Mouse (Mus musculus) brain, adult 2 months (tissue): ENCODE results near the gene Marcksl1.
"Not testable (repeated sequence)": the region's sequence is repeated elsewhere in the genome, so short reads cannot be mapped to it uniquely, and the experiment has no call there.

Source experiments
- DNase-seq: peaks from one replicate; pipeline ENCODE4 v3.0.0; 2011; ENCODE audit warnings: low read depth, low spot score

Marcksl1 gene

DNA sequence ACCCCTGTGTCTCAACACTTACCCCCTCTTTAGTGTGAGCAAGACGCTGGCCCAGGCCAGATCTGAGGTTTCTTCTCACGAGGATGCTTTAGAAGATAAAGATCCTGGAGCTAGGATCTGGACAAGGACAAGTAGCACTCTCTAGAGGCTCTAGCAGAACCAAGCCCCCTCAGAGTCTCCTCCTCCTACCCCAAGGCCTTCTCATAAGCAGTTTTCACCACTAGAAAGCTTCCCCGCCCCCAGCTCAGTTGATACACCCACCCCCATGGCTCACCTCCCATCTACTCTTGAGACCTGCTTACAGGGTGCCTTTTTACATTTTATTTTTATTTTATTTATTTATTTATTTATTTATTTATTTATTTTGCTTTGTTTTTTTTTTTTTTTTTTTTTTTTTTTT, 3.7 kb upstream of the Marcksl1 start:
- no peak for DNase-seq

- DNase-seq = no peak
Observed at GRCm38 (mm10) chr4:129510723-129511412, 2.5 kb upstream of the Marcksl1 start.

- peak; percentile 68 for DNase-seq
Observed at GRCm38 (mm10) chr4:129511413-129512096, 1.8 kb upstream of the Marcksl1 start.

DNA sequence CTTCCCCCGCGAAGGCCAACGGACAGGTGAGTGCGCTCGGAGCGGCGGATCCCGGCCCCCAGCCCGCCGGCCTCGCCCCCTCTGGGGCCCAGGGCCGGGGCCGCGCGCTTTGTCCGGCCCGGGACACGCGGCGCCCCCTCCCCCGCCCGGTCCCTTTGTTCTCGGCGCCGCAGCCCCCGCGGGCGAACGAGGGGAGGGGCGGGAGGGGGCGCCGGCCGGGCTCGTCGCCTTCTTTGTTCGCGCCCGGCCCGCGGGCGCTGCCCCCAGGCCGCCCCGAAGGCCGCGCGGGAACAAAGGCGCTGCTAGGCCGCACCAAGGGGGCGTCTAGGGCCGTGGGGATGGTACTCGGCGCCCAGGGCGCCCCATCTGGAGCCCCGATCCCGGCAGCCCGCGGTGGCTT, 510 bp downstream of the Marcksl1 start:
- no peak for DNase-seq

DNA sequence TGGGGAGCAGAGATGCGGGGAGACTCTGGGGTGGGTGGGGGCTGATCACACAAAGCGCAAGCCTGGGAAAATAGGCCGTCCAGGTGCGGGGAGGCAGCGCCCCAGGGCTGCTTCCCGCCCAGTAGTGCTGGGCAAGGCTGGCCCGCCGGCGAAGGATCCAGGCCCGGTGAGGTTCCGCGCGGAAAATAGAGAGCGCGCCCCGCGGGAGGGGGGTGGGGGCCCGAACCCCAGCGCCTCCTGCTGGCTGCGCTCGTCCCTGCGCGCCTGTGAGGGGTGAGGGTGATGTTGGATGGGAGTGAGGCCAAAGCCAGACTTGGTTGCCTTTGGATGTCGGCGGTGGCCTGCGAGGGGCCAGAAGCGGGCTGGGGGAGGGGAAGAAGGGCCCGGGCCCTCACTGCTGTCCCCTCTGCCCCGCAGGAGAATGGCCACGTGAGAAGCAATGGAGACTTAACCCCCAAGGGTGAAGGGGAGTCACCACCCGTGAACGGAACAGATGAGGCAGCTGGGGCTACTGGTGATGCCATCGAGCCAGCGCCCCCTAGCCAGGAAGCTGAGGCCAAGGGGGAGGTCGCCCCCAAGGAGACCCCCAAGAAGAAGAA, 1.0 kb downstream of the Marcksl1 start:
- DNase-seq = peak; percentile 39

DNA sequence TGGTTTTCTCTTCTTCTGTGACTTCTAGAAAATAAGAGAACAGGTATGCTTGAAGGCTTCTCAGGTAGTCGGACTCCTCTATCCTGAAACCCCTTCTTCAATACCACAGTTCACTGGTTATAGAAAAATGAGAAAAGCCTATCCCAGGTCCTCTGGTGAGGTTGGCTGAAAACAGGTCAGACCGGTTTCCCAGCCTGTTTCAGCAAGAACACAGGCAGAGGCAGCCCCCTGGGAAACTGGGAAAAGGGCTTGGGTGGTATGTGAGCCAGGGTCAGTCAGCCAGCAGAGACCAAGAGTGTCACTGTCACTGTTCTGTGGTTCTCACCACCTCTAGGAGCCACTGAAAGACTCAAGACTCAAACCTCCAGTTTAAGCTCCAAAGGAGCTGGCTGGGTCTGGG, 3.5 kb downstream of the Marcksl1 start:
- DNase-seq = no peak

- no peak for DNase-seq
Observed at GRCm38 (mm10) chr4:129518519-129518918, 5.1 kb downstream of the Marcksl1 start.

DNA sequence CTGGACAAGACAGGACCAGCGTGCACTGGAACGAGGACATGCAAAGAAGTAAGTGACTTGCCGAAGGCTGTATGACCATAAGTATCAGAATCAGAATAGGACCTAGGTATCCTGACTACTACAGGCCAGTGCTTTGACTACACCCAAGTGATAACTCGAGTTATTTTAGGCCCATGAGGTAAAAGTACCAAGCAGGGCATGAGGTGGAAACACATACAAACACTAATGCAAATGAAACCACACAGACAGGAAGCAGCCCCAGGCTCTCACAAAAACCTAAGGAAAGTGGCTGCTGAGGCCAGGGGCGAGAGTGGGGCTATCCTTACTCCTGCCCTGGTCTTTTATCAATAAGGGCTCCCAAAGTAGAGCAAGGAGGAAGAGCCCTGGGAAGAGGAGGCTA, 12.0 kb downstream of the Marcksl1 start:
- no peak for DNase-seq

DNA sequence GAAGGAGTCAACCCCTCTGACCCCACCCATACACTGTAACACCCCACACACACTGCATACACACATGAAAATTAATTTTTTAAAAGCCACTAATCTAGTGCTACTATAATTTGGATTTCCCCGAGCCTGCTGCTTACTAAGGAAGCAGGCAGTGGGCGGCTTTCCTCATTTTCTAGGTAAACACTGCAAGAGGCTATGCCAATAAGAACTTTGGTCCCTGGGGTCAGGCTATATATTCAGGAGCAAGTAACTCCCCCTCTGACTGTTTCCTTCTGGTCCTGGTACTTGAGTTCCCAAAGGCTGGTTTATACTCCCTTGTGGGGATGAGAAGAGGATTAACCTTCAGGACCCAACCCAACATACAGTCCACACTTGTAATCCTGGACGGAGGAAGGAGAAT, 12.5 kb downstream of the Marcksl1 start:
- no peak for DNase-seq

DNA sequence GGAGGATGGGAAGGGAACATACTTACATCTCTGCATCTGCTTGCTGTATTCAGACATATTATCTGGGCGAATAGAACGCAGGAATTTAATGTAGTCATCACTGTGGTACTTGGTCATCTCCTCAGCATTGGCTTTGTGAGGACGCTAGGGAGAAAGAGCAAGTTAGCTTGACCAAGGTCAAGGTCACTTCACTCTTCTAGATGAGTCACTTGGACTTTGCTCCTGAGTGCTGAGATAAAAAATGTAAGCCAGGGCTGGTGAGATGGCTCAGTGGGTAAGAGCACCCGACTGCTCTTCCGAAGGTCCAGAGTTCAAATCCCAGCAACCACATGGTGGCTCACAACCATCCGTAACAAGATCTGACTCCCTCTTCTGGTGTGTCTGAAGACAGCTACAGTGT, 15.5 kb downstream of the Marcksl1 start:
- DNase-seq = not testable (repeated sequence)

GRCm38 (mm10) chr4:129540012-129540411, 26.6 kb downstream of the Marcksl1 start:
- peak; percentile 18 for DNase-seq

DNA sequence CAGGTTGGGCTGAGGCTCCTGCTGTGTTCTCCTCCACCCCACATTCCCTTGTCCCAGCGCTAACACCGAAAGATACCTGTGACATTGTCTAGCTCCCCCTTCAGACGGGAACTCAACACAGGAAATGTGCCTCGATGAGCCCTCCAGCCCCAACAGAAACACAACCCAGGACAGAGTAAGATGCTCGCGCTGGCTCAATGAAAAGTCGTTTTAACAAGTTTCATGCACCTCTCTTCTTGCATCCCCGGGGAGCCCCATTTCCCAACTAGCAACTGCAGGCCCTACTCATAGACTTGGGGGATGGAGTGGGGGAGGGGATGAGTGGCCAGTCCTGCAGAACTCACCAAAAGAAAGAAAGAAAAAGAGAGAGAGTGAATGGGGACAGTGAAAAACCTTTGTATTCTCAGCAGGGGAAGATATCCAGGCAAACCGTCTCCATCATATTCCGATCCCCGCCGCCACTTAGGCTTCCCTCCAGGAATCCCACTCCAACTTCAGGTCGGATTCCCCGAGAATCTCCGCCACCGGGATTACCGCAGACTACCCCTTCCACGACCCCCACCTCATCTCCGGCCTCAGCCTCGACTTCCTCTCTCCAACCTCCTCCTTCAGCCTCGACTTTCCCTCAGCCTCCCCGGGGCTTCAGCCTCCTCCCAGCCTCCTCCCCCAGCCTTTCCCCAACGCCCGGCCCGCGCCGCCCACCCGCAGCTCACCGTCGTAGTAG, 28.6 kb downstream of the Marcksl1 start:
- DNase-seq = peak; percentile 20

DNA sequence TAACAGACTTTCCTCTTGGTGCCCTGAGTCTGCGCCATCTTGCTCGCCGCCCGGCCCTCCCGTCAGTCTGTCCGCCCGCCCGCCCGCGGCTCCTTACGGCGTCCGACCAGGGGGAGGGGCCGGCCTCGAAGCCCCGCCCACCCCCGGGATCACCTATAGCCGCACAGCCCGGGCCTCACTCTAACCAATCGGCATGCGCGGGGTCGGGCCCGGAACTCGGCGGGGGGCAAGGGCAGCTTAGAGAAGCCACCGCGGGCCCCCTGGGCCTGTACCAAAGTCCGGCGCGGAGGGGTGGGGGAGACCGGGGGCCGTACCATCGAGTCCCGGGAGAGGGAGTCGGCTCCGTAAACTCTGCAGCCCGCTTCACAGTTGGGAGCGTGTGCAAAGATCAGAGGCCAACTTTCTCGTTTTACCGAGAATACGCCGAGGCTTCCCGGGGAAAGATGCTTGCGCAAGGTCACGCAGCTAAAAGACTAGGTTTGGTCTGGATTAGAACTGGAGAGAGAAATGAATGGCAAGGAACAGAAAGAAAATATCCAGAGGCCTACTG, 29.3 kb downstream of the Marcksl1 start, which contains the start of gene Hdac1:
Gene Hdac1 (minus strand): TSS at position 122 of the 550 bp plus-strand sequence.
- peak; percentile 98 for DNase-seq

GRCm38 (mm10) chr4:129544106-129544505, 30.7 kb downstream of the Marcksl1 start:
- no peak for DNase-seq

DNA sequence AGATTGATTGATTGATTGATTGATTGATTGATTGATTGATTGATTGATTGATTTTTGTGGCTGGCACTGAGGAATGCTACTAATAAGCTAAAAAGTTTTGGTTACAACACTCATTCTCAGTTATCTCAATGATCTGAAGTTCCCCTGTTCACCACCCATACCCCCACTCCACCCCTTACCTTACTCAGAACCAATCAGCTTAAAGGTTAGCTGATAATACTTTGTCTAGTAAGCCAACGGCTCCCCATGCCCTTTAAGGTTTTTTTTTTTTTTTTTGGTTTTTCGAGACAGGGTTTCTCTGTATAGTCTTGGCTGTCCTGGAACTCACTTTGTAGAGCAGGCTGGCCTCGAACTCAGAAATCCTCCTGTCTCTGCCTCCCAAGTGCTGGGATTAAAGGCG, 34.2 kb downstream of the Marcksl1 start:
- DNase-seq = not testable (repeated sequence)

DNA sequence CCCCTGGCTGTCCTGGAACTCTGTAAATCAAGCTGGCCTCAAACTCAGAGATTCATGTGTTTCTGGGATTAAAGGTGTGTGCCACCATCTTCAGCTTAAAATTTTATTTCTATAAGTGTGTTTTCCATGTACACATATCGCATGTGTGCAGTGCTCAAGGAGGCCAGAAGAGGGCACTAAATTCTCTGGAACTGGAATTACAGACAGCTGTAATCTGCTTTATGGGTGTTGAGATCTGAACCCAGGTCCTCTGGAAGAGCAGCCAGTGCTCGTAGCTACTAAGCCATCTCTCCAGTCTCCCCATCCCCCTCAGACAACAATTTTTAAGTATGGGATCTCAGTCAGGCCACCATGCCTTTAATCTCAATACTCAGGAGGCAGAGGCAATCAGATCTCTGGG, 35.9 kb downstream of the Marcksl1 start:
- DNase-seq = no peak

- no peak for DNase-seq
Observed at GRCm38 (mm10) chr4:129550295-129550694, 36.9 kb downstream of the Marcksl1 start.

DNA sequence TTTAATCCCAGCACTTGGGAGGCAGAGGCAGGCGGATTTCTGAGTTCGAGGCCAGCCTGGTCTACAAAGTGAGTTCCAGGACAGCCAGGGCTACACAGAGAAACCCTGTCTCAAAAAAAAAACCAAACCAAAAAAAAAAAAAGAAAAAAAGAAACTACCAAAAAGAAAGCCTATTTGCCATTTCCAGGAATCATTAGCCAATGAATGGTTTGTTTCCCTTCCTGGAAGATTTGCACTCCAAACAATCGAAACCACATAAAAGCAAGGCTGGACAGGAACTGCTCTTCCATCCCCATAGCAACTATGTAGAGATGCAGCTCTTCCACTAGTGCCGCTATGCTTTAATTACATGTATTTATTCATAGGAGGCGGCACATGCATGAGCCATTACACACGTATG, 41.1 kb downstream of the Marcksl1 start:
- not testable (repeated sequence) for DNase-seq

DNA sequence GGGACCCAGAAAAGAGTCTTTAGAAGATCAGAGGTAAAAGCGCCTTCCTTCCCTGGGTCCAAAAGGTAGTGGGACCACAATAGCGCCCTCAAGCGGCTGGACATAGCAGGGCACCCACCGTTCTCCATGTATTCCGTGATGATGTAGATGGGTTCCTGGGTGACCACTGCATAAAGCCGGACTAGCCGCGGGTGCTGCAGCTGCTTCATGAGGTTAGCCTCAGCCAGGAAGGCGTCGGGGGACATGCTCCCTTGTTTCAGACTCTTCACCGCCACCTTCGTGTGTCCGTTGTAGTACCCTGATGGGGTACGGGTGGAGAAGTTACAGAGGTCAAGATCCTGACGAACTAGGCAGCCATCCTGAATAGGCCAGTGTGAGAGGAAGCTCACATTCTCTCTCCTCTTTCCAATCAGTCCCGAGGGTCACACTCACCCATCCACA, 42.1 kb downstream of the Marcksl1 start:
- DNase-seq = peak; percentile 63

- no peak for DNase-seq
Observed at GRCm38 (mm10) chr4:129555862-129556531, 42.6 kb downstream of the Marcksl1 start.

GRCm38 (mm10) chr4:129556532-129557223, 43.3 kb downstream of the Marcksl1 start:
- peak; percentile 91 for DNase-seq
